Mouse (Mus musculus) forebrain, embryonic 11.5 days (tissue): ENCODE results near the gene Mrpl1. TPM values are rescaled to one million over a fixed set of nuclear protein-coding genes. Genes with fewer than 3 reads are reported as not detected.

Experiments used
- ATAC-seq: fragments of 200-750 bp; cut with Nextera tagmentation; replicated peaks from 2 replicates; pipeline ENCODE4 v1.8.0; 2017; ENCODE audit warnings: moderate TSS enrichment; ENCODE audit not compliant: low FRiP score
- DNase-seq: peaks from one replicate; pipeline ENCODE4 v3.0.0-alpha.2; 2017; ENCODE audit warnings: low spot score
- H3K27ac ChIP-seq: fragments of 300-500 bp; sonication (generic); 2 replicates; pipeline ENCODE4 v1.5.1; 2014; ENCODE audit warnings: low read depth, low read length
- H3K27me3 ChIP-seq: fragments of 300-500 bp; sonication (generic); 2 replicates; pipeline ENCODE4 v1.6.1; 2014; ENCODE audit warnings: mild to moderate bottlenecking, low read length, mixed read lengths; ENCODE audit not compliant: control insufficient read depth, insufficient read depth
- H3K36me3 ChIP-seq: fragments of 300-500 bp; sonication (generic); 2 replicates; pipeline ENCODE4 v1.6.1; 2014; ENCODE audit warnings: mild to moderate bottlenecking, low read length, moderate library complexity, mixed read lengths; ENCODE audit not compliant: control insufficient read depth, insufficient read depth
- H3K4me1 ChIP-seq: fragments of 300-500 bp; sonication (generic); replicated peaks from 2 replicates; pipeline ENCODE4 v1.6.1; 2014; ENCODE audit warnings: low read length, mixed read lengths; ENCODE audit not compliant: control insufficient read depth, insufficient read depth
- H3K4me2 ChIP-seq: fragments of 300-500 bp; sonication (generic); 2 replicates; pipeline ENCODE4 v1.6.1; 2014; ENCODE audit warnings: low read depth, mild to moderate bottlenecking, low read length, moderate library complexity, mixed read lengths; ENCODE audit not compliant: severe bottlenecking
- H3K4me3 ChIP-seq: fragments of 300-500 bp; sonication (generic); 2 replicates; pipeline ENCODE4 v1.5.1; 2014; ENCODE audit warnings: low read depth, low read length
- H3K9ac ChIP-seq: fragments of 300-500 bp; sonication (generic); 2 replicates; pipeline ENCODE4 v1.6.1; 2014; ENCODE audit warnings: low read length
- H3K9me3 ChIP-seq: fragments of 300-500 bp; sonication (generic); 2 replicates; pipeline ENCODE4 v1.6.1; 2016; ENCODE audit warnings: low read length, mixed read lengths; ENCODE audit not compliant: control insufficient read depth
- WGBS: fragments of 180-500 bp; shearing (Covaris S2); extraction: QIAGEN DNeasy Blood & Tissue Kit; methylation state at CpG from one replicate; pipeline ENCODE4 v1.1.7; 2014; 5-methylcytosine and 5-hydroxymethylcytosine counted together
- polyA plus RNA-seq: library from polyadenylated mRNA; unstranded; fragments of >200 nt; fragmentation: Nextera tagmentation; extraction: Ambion mirVana; gene quantifications from 2 replicates; pipeline ENCODE4 v1.2.1, GENCODE M21; 2014

The Mrpl1 gene
- polyA plus RNA-seq, 1 experiment from 2014 or later: 23.6 TPM

- Histone ChIP-seq H3K36me3 (no peaks in the 10 kb centered on the region), H3K4me3 (no peak overlapping the region), H3K4me2 (no peak overlapping the region), H3K9ac (no peak overlapping the region), H3K9me3 (no peaks in the 10 kb centered on the region), H3K27me3 (no peaks in the 10 kb centered on the region), H3K27ac (no peak overlapping the region), H3K4me1 (no peaks in the 10 kb centered on the region)
- WGBS: 74% methylated on average over 2 of the region's 2 CpGs
- ATAC-seq: no peak
- no peak for DNase-seq
Observed at GRCm38 (mm10) chr5:96166761-96167160, 42.5 kb upstream of the Mrpl1 start.

GRCm38 (mm10) chr5:96170443-96170842 is 38.9 kb upstream of the Mrpl1 start:
- no peak overlapping the region for H3K27ac ChIP-seq
- ATAC-seq: no peak
- no peak overlapping the region for H3K4me3 ChIP-seq
- H3K4me2 ChIP-seq: no peak overlapping the region
- H3K36me3 ChIP-seq: no peaks in the 10 kb centered on the region
- H3K9ac ChIP-seq: no peak overlapping the region
- H3K4me1 ChIP-seq: no peaks in the 10 kb centered on the region
- WGBS: 79% methylated on average over 3 of the region's 3 CpGs
- DNase-seq: no peak
- H3K9me3 ChIP-seq: no peaks in the 10 kb centered on the region
- no peaks in the 10 kb centered on the region for H3K27me3 ChIP-seq

GRCm38 (mm10) chr5:96171765-96172164 is 37.5 kb upstream of the Mrpl1 start:
- Histone ChIP-seq H3K4me2 (no peak overlapping the region), H3K36me3 (no peaks in the 10 kb centered on the region), H3K27me3 (no peaks in the 10 kb centered on the region), H3K9me3 (no peaks in the 10 kb centered on the region), H3K4me1 (no peaks in the 10 kb centered on the region), H3K27ac (no peak overlapping the region), H3K4me3 (no peak overlapping the region), H3K9ac (no peak overlapping the region)
- DNase-seq (no peak), ATAC-seq (no peak)
- WGBS: 92% methylated on average over 4 of the region's 4 CpGs

GRCm38 (mm10) chr5:96176121-96176520 is 33.2 kb upstream of the Mrpl1 start:
- H3K36me3 ChIP-seq: no peaks in the 10 kb centered on the region
- H3K27me3 ChIP-seq: no peaks in the 10 kb centered on the region
- ATAC-seq (no peak), DNase-seq (no peak)
- no peaks in the 10 kb centered on the region for H3K9me3 ChIP-seq
- H3K4me1 ChIP-seq: no peaks in the 10 kb centered on the region
- H3K27ac ChIP-seq: no peak overlapping the region
- WGBS: 58% methylated on average over 9 of the region's 9 CpGs
- no peak overlapping the region for H3K4me3 ChIP-seq
- H3K9ac ChIP-seq: no peak overlapping the region
- no peak overlapping the region for H3K4me2 ChIP-seq

GRCm38 (mm10) chr5:96176879-96177358 is 32.4 kb upstream of the Mrpl1 start:
- no peak overlapping the region for H3K9ac ChIP-seq
- H3K27ac ChIP-seq: no peak overlapping the region
- H3K4me1 ChIP-seq: no peaks in the 10 kb centered on the region
- no peak overlapping the region for H3K4me3 ChIP-seq
- no peaks in the 10 kb centered on the region for H3K36me3 ChIP-seq
- H3K27me3 ChIP-seq: no peaks in the 10 kb centered on the region
- ATAC-seq (no peak), DNase-seq (no peak)
- WGBS: 81% methylated on average over 11 of the region's 11 CpGs
- H3K9me3 ChIP-seq: no peaks in the 10 kb centered on the region
- no peak overlapping the region for H3K4me2 ChIP-seq

- H3K4me3 ChIP-seq: no peak overlapping the region
- DNase-seq: no peak
- H3K9ac ChIP-seq: no peak overlapping the region
- no peak overlapping the region for H3K27ac ChIP-seq
- H3K36me3 ChIP-seq: no peaks in the 10 kb centered on the region
- H3K9me3 ChIP-seq: no peaks in the 10 kb centered on the region
- no peak for ATAC-seq
- H3K4me1 ChIP-seq: no peaks in the 10 kb centered on the region
- H3K27me3 ChIP-seq: no peaks in the 10 kb centered on the region
- 69% methylated on average over 2 of the region's 2 CpGs for WGBS
- H3K4me2 ChIP-seq: no peak overlapping the region
Observed at GRCm38 (mm10) chr5:96183211-96183610, 26.1 kb upstream of the Mrpl1 start.

GRCm38 (mm10) chr5:96183987-96184386 is 25.3 kb upstream of the Mrpl1 start:
- H3K4me3 ChIP-seq: no peak overlapping the region
- H3K36me3 ChIP-seq: no peaks in the 10 kb centered on the region
- no peaks in the 10 kb centered on the region for H3K4me1 ChIP-seq
- no peaks in the 10 kb centered on the region for H3K9me3 ChIP-seq
- 74% methylated on average over 2 of the region's 2 CpGs for WGBS
- H3K9ac ChIP-seq: no peak overlapping the region
- no peak overlapping the region for H3K27ac ChIP-seq
- no peaks in the 10 kb centered on the region for H3K27me3 ChIP-seq
- H3K4me2 ChIP-seq: no peak overlapping the region
- no peak for ATAC-seq
- no peak for DNase-seq

- 100% methylated on average over 1 of the region's 1 CpGs for WGBS
- Histone ChIP-seq H3K36me3 (no peaks in the 10 kb centered on the region), H3K9me3 (no peaks in the 10 kb centered on the region), H3K4me2 (no peak overlapping the region), H3K4me1 (no peaks in the 10 kb centered on the region), H3K27ac (no peak overlapping the region), H3K9ac (no peak overlapping the region), H3K4me3 (no peak overlapping the region), H3K27me3 (no peaks in the 10 kb centered on the region)
- DNase-seq (no peak), ATAC-seq (no peak)
Observed at GRCm38 (mm10) chr5:96189761-96190160, 19.5 kb upstream of the Mrpl1 start.

- no peak for DNase-seq
- whole genome bisulfite sequencing: 63% methylated on average over 4 of the region's 4 CpGs
Observed at GRCm38 (mm10) chr5:96191251-96191650, 18.0 kb upstream of the Mrpl1 start.

More at GRCm38 (mm10) chr5:96191251-96191650, 18.0 kb upstream of the Mrpl1 start:
- ATAC-seq: no peak
- Histone ChIP-seq H3K4me2 (no peak overlapping the region), H3K9me3 (no peaks in the 10 kb centered on the region), H3K27ac (no peak overlapping the region), H3K36me3 (no peaks in the 10 kb centered on the region), H3K4me1 (no peaks in the 10 kb centered on the region), H3K4me3 (no peak overlapping the region), H3K27me3 (no peaks in the 10 kb centered on the region), H3K9ac (no peak overlapping the region)
